ENCODE assay signal across 14 mouse cellular contexts in the genomic region with DNA sequence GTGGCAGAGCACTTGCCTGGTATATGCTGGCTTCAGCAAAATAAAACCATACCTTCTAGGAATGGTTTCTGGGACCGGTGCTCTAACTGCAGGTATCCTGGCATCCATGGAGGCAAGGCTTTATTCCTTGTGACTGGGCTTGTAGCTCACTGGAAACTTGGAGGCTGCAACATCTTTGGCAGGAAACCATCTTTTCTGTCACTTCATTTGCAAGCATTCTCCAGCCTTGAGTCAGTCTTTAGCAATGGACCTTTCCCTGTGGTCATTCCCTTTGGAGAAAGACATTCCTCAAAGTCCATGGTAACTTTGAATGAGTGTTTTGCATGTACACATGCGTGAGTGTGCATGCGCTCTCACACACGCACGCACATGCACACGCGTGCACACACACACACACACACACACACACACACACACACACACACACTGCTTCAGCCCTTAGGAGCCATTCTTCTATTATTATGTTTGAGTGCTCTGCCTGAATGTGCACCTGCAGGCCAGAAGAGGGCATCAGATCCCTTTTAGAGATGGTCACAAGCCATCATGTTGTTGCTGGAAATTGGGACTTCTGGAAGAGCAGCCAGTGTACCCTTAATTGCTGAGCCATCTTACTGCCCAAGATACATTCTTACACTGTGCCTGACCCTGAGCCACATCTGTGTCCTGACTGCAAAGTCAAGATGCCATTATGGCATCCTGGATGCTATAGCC. TPM values are rescaled to one million over a fixed set of nuclear protein-coding genes. Genes with fewer than 3 reads are reported as not detected.
DNase-seq lines count a peak whose midpoint lies in the region; TF ChIP-seq lines count a peak whose summit lies in the region.
"Had no signal": no experiment of that assay in that cellular context is flagged by ENCODE, and none has a peak within 500 bp of the region (broad histone marks: within the 10 kb centered on the region; RNA-seq: fewer than 3 reads in every experiment).

No protein-coding gene starts in this region.

- TF ChIP-seq CTCF in layer of hippocampus, adult 2 months (conservative IDR thresholded peaks at IDR 0.05) = peak; percentile 71

- DNase-seq in adrenal gland, postnatal 14 days = peak; percentile 19
- no peak for DNase-seq in adrenal gland, adult (ENCODE audit: inconsistent age in 2 of 2, low spot score in 1 of 2)
- DNase-seq in layer of hippocampus, adult 2 months (ENCODE audit: low spot score in 2 of 2) = no peak
- DNase-seq in layer of hippocampus, adult 11-12 months (ENCODE audit: low spot score) = no peak
- peak; percentile 68 for DNase-seq in 3T3-L1 (ENCODE audit: low read depth, low spot score)
- DNase-seq in R1 (ENCODE audit: low read depth, low spot score) = peak; percentile 78
- no peak for DNase-seq in urinary bladder, adult 2 months (ENCODE audit: low spot score)
- DNase-seq in adrenal gland, postnatal 10 days = no peak

- H3K4me3 ChIP-seq in layer of hippocampus, adult 2 months = no peak overlapping the region

- H3K27ac ChIP-seq in layer of hippocampus, adult 2 months = no peak overlapping the region

RNA-seq across cellular contexts. Expression of gene Tcf19, which starts 3.6 kb away (rescaled TPM):
- 19.9 and 21.4 TPM in 2 replicates for total RNA-seq in adrenal gland, postnatal 14 days (2021)
- 1 to 10 TPM; 4.7 to 7.2 TPM for total RNA-seq in layer of hippocampus, adult 2 months (2021)
- 9.6 and 11.5 TPM in 2 replicates for polyA plus RNA-seq in urinary bladder, adult 2 months (2012; rRNA removed)
- total RNA-seq in adrenal gland, postnatal 10 days (2021) = 10 to 100 TPM; 20.3 to 25.1 TPM

RNA-seq across cellular contexts. Expression of gene Cchcr1, which starts 3.8 kb away (rescaled TPM):
- total RNA-seq in adrenal gland, postnatal 14 days (2021) = 12.0 and 14.3 TPM in 2 replicates
- 10 to 100 TPM; 11.0 to 12.6 TPM for total RNA-seq in layer of hippocampus, adult 2 months (2021)
- polyA plus RNA-seq in urinary bladder, adult 2 months (2012; rRNA removed) = 15.3 and 16.2 TPM in 2 replicates
- 10 to 100 TPM in 1 of 2 experiments, 1 to 10 TPM in 1; 9.9 to 15.8 TPM for total RNA-seq in adrenal gland, postnatal 10 days (2021)

RNA-seq across cellular contexts. Expression of gene Pou5f1, which starts 7.3 kb away (rescaled TPM):
- 0.26 and 0.45 TPM in 2 replicates for total RNA-seq in adrenal gland, postnatal 14 days (2021)
- under 1 TPM in 1 of 2 experiments, not detected in 1; 0.52 TPM for total RNA-seq in layer of hippocampus, adult 2 months (2021)
- not detected in 2 replicates for polyA plus RNA-seq in urinary bladder, adult 2 months (2012; rRNA removed)
- total RNA-seq in adrenal gland, postnatal 10 days (2021) = under 1 TPM; 0.18 to 0.64 TPM
- total RNA-seq: gastrocnemius, postnatal 14 days; liver, adult 2 months had no signal
- polyA plus RNA-seq: heart, embryonic 16.5 days; liver, adult 2 months; small intestine, adult 2 months had no signal

RNA-seq across cellular contexts. Expression of gene Psors1c2, which starts 19.9 kb away (rescaled TPM):
- not detected in 2 replicates for total RNA-seq in adrenal gland, postnatal 14 days (2021)
- total RNA-seq in layer of hippocampus, adult 2 months (2021) = 1 to 10 TPM in 1 of 2 experiments, under 1 TPM in 1; 0.59 to 1.1 TPM
- polyA plus RNA-seq in urinary bladder, adult 2 months (2012; rRNA removed) = 0.12 and 0.15 TPM in 2 replicates
- not detected for total RNA-seq in adrenal gland, postnatal 10 days (2021)
- total RNA-seq: adrenal gland, adult 8-10 months; gastrocnemius, postnatal 14 days; layer of hippocampus, postnatal 10 days; liver, adult 2 months had no signal
- polyA plus RNA-seq: liver, adult 2 months had no signal

RNA-seq across cellular contexts. Expression of gene Cdsn, which starts 38.9 kb away (rescaled TPM):
- 0.23 and 0.37 TPM in 2 replicates for total RNA-seq in adrenal gland, postnatal 14 days (2021)
- under 1 TPM in 1 of 2 experiments, not detected in 1; 0.25 TPM for total RNA-seq in layer of hippocampus, adult 2 months (2021)
- 0.56 and 1.1 TPM in 2 replicates for polyA plus RNA-seq in urinary bladder, adult 2 months (2012; rRNA removed)
- total RNA-seq in adrenal gland, postnatal 10 days (2021) = under 1 TPM; 0.24 to 0.30 TPM
- total RNA-seq: liver, adult 2 months had no signal
- polyA plus RNA-seq: liver, adult 2 months had no signal

Comparison
In these comparisons a context has a peak if more than half of its experiments do, and no peak if none do; other contexts are left out.
1. DNase-seq: peak in adrenal gland, postnatal 14 days (single experiment), 3T3-L1 (single experiment) and R1 (single experiment); none in adrenal gland, adult (0 of 2), layer of hippocampus, adult 2 months (0 of 2), layer of hippocampus, adult 11-12 months (single experiment), urinary bladder, adult 2 months (single experiment) and adrenal gland, postnatal 10 days (single experiment).